In genomic region chr2:103680364-103681110, GRCm38 (mm10) we compare ENCODE assay signal across 21 mouse cellular contexts.
A peak's percentile ranks its signal among the peaks of the same experiment; 100 is the strongest.
DNase-seq lines count a peak whose midpoint lies in the region; TF ChIP-seq lines count a peak whose summit lies in the region.
"Had no signal": no experiment of that assay in that cellular context is flagged by ENCODE, and none has a peak within 500 bp of the region (broad histone marks: within the 10 kb centered on the region; RNA-seq: fewer than 3 reads in every experiment).

No protein-coding gene starts in this region.

- peak; percentile 3 for DNase-seq in gastrocnemius, adult 2 months
- no peak for DNase-seq in gastrocnemius, adult 8-10 months (ENCODE audit: low spot score in 2 of 2)
- DNase-seq in thymus, postnatal 0 days (ENCODE audit: low spot score), result peak; percentile 63
- no peak for DNase-seq in thymus, adult 18-20 months
- peak; percentile 64 for DNase-seq in thymus, postnatal 14 days
- no peak for DNase-seq in urinary bladder, postnatal 4 days (ENCODE audit: low spot score in 2 of 2)
- DNase-seq in embryonic facial prominence, embryonic 10.5 days (ENCODE audit: low spot score), result no peak
- DNase-seq: adrenal gland, postnatal 25 days; cerebellum, adult 8-10 months; forebrain, postnatal 0 days; heart, postnatal 10 days; kidney, postnatal 36 days; lung, adult 2 months; lung, postnatal 14 days had no signal

- H3K9me3 ChIP-seq in embryonic facial prominence, embryonic 10.5 days, result no peaks in the 10 kb centered on the region
- H3K9me3 ChIP-seq: hindbrain, embryonic 10.5 days; kidney, embryonic 15.5 days; limb, embryonic 13.5 days; liver, embryonic 12.5 days; midbrain, embryonic 12.5 days; stomach, embryonic 15.5 days had no signal

- no peak overlapping the region for H3K4me3 ChIP-seq in gastrocnemius, adult 2 months
- H3K4me3 ChIP-seq in embryonic facial prominence, embryonic 10.5 days, result no peak overlapping the region
- H3K4me3 ChIP-seq: hindbrain, embryonic 10.5 days; kidney, embryonic 15.5 days; limb, embryonic 13.5 days; liver, embryonic 12.5 days; midbrain, embryonic 12.5 days; stomach, embryonic 15.5 days had no signal

- H3K4me1 ChIP-seq in embryonic facial prominence, embryonic 10.5 days, result peaks cover 65% of the 10 kb centered on the region
- H3K4me1 ChIP-seq: stomach, embryonic 15.5 days had no signal

- intact Hi-C loops in gastrocnemius, adult 2 months (cut with DNase I), result no loop called here

- WGBS in embryonic facial prominence, embryonic 10.5 days, result 72% methylated on average over 9 of the region's 9 CpGs

- no peaks in the 10 kb centered on the region for H3K36me3 ChIP-seq in embryonic facial prominence, embryonic 10.5 days (replicated peaks)
- H3K36me3 ChIP-seq: hindbrain, embryonic 10.5 days; kidney, embryonic 15.5 days; liver, embryonic 12.5 days; stomach, embryonic 15.5 days had no signal

- H3K27ac ChIP-seq in gastrocnemius, adult 2 months, result no peak overlapping the region
- no peak overlapping the region for H3K27ac ChIP-seq in embryonic facial prominence, embryonic 10.5 days (replicated peaks)
- H3K27ac ChIP-seq: hindbrain, embryonic 10.5 days; hindbrain, postnatal 0 days; kidney, embryonic 15.5 days; limb, embryonic 13.5 days; liver, embryonic 12.5 days; midbrain, embryonic 12.5 days; stomach, embryonic 15.5 days had no signal

- no peak for TF ChIP-seq CTCF in gastrocnemius, adult 2 months (IDR thresholded peaks at IDR 0.05)

- peaks cover 9% of the 10 kb centered on the region for H3K27me3 ChIP-seq in embryonic facial prominence, embryonic 10.5 days (replicated peaks; ENCODE audit: low read depth, poor library complexity, severe bottlenecking)
- H3K27me3 ChIP-seq: kidney, embryonic 15.5 days; midbrain, embryonic 12.5 days; stomach, embryonic 15.5 days had no signal

Comparison
In these comparisons a context has a peak if more than half of its experiments do, and no peak if none do; other contexts are left out.
1. DNase-seq: peak in gastrocnemius, adult 2 months (single experiment), thymus, postnatal 0 days (single experiment) and thymus, postnatal 14 days (single experiment); none in gastrocnemius, adult 8-10 months (0 of 2), thymus, adult 18-20 months (0 of 2), urinary bladder, postnatal 4 days (0 of 2) and embryonic facial prominence, embryonic 10.5 days (single experiment).